Mouse (Mus musculus) intestine, postnatal 0 days (tissue): ENCODE results near the gene Smg8. TPM values are rescaled to one million over a fixed set of nuclear protein-coding genes. Genes with fewer than 3 reads are reported as not detected.

Experiments used
- ATAC-seq: fragments of 200-750 bp; cut with Nextera tagmentation; 2 replicates; pipeline ENCODE4 v1.8.0; 2017; ENCODE audit warnings: mild to moderate bottlenecking, moderate TSS enrichment, moderate library complexity
- H3K27ac ChIP-seq: fragments of 300-500 bp; sonication (generic); 2 replicates; pipeline ENCODE4 v1.5.1; 2014; ENCODE audit warnings: mild to moderate bottlenecking, low read depth, low read length, moderate library complexity
- H3K27me3 ChIP-seq: fragments of 300-500 bp; sonication (generic); replicated peaks from 2 replicates; pipeline ENCODE4 v1.6.1; 2014; ENCODE audit warnings: low read length, mixed read lengths; ENCODE audit not compliant: control insufficient read depth, insufficient read depth
- H3K36me3 ChIP-seq: fragments of 300-500 bp; sonication (generic); 2 replicates; pipeline ENCODE4 v1.6.1; 2014; ENCODE audit warnings: mild to moderate bottlenecking, moderate library complexity; ENCODE audit not compliant: control insufficient read depth, insufficient read depth
- H3K4me1 ChIP-seq: fragments of 300-500 bp; sonication (generic); replicated peaks from 2 replicates; pipeline ENCODE4 v1.6.1; 2014; ENCODE audit warnings: antibody characterized with exemption, low read length, mixed read lengths; ENCODE audit not compliant: control insufficient read depth, insufficient read depth
- H3K4me2 ChIP-seq: fragments of 300-500 bp; sonication (generic); replicated peaks from 2 replicates; pipeline ENCODE4 v1.6.1; 2014; ENCODE audit warnings: low read depth, mild to moderate bottlenecking, moderate library complexity
- H3K4me3 ChIP-seq: fragments of 300-500 bp; sonication (generic); 2 replicates; pipeline ENCODE4 v1.5.1; 2014; ENCODE audit warnings: low read depth, low read length
- H3K9ac ChIP-seq: fragments of 300-500 bp; sonication (generic); 2 replicates; pipeline ENCODE4 v1.6.1; 2014; ENCODE audit warnings: mild to moderate bottlenecking, low read depth, low read length
- H3K9me3 ChIP-seq: fragments of 300-500 bp; sonication (generic); 2 replicates; pipeline ENCODE4 v1.6.1; 2016; ENCODE audit warnings: mixed run types; ENCODE audit not compliant: control insufficient read depth
- CTCF ChIP-seq: sonication (generic); IDR thresholded peaks from 2 replicates; pipeline ENCODE4 v1.5.1; 2016; ENCODE audit warnings: low read depth, mild to moderate bottlenecking, control low read depth, antibody characterized with exemption, moderate library complexity
- WGBS: fragments of 180-500 bp; shearing (Covaris S2); extraction: QIAGEN DNeasy Blood & Tissue Kit; methylation state at CpG from one replicate; pipeline ENCODE4 v1.1.7; 2014; 5-methylcytosine and 5-hydroxymethylcytosine counted together
- polyA plus RNA-seq: library from polyadenylated mRNA; unstranded; fragments of >200 nt; fragmentation: Nextera tagmentation; extraction: Ambion mirVana; gene quantifications from 2 replicates; pipeline ENCODE4 v1.2.1, GENCODE M21; 2015

Smg8 gene
- polyA plus RNA-seq, 1 experiment from 2014 or later = 7.2 TPM

DNA sequence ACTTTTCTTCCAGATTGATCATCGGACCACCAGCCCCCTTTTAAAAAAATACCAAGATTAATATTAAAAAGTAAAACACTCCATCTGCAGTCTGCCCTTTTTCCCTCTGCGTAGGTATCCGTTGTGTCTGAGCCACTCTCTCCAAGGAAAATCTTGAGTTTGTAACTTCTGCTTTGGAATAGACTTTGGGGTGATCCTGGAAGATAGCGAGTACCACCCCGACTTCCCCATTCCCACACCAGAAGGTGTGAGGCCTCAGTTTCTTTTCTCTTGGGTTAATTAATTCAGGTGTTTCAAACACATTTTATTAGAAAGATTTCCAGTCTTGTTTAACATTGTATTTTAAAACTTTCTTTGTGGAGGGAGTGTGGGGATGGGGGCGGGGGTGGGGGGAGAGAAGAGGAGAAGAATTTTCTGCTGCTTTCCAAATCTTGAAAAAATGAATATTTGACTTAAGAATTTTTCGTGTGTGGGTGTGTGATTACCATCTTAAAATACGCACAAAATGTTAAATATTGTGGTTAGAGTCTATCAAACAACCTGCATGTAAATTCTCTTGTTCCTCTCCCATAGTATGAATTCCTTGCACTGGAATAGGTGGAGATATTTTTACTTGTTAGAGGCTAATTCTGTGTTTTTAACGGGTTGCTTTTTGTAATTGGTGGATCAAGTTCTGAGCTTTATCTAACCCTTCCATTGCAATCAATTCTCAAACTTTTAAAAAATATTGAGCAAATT, 23.8 kb upstream of the Smg8 start:
- peak overlapping the region; percentile 74; the same call in 1 of the 2 replicates for H3K9ac ChIP-seq
- peak overlapping the region; percentile 93 for H3K4me3 ChIP-seq
- H3K9me3 ChIP-seq = no peaks in the 10 kb centered on the region
- H3K36me3 ChIP-seq = peaks cover 8% of the 10 kb centered on the region
- no peak for ATAC-seq
- 4% methylated on average over 9 of the region's 9 CpGs for whole genome bisulfite sequencing
- no peak for TF ChIP-seq CTCF
- no peaks in the 10 kb centered on the region for H3K4me1 ChIP-seq
- no peaks in the 10 kb centered on the region for H3K27me3 ChIP-seq
- H3K27ac ChIP-seq = no peak overlapping the region; the same call in 1 of the 2 replicates
- H3K4me2 ChIP-seq = peak overlapping the region; percentile 81

- H3K27ac ChIP-seq = peak overlapping the region; percentile 76
- TF ChIP-seq CTCF = no peak
- peak overlapping the region; percentile 81 for H3K4me2 ChIP-seq
- no peaks in the 10 kb centered on the region for H3K4me1 ChIP-seq
- ATAC-seq = no peak
- peak overlapping the region; percentile 93 for H3K4me3 ChIP-seq
- under 1% methylated on average over 42 of the region's 42 CpGs for WGBS
- peak overlapping the region; percentile 74 for H3K9ac ChIP-seq
- H3K27me3 ChIP-seq = no peaks in the 10 kb centered on the region
- peaks cover 8% of the 10 kb centered on the region for H3K36me3 ChIP-seq
- no peaks in the 10 kb centered on the region for H3K9me3 ChIP-seq
Measured at GRCm38 (mm10) chr11:87109519-87110171, 23.1 kb upstream of the Smg8 start.

DNA sequence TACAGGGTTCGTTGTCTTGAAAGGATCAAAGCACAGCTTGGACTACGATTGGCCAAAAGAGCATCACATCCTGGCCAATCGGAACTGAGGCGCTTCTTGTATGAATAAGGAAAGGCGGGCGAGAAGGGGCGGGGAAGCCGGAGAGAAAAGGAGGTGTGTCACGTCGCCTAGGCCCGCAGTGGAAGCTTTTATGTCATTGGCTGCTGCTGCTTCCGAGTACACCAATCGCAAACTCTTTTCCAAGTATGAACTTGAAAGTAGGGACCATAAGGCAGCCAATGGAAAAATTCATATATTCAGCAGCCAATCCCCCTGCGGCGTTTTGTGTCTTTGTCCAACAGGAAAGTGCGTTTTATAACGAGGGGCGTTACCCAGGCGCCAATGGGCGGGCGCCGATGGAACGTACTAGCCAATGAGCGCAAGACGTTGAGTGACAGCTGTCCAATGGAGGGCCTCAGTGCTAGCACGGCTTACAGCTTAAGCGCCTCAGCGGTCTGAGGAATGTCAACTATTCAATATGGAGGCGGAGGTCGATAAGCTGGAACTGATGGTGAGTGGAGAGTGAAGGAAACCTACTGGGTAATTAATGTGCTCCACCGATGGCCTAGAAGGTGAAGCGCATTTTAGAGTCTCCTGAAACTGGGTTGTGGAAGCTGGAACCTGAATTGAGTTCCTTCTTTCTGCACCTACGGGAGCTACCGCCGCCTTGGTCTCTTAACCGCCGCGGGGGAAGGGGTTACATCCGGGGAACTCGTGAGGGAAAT, 22.4 kb upstream of the Smg8 start, which contains the start of gene Ska2:
TSS of gene Ska2 (plus strand) at position 480 of the 764 bp plus-strand sequence.
- Histone ChIP-seq H3K4me3 (peak within 1 kb of the TSS; percentile 93), H3K9ac (peak within 1 kb of the TSS; percentile 74), H3K4me1 (no peaks in the 10 kb centered on the region), H3K27ac (peak within 1 kb of the TSS; percentile 76), H3K27me3 (no peaks in the 10 kb centered on the region), H3K9me3 (no peaks in the 10 kb centered on the region), H3K36me3 (peaks cover 14% of the 10 kb centered on the region), H3K4me2 (peak within 1 kb of the TSS; percentile 81)
- peak; percentile 99 for ATAC-seq
- no peak for TF ChIP-seq CTCF
- under 1% methylated on average over 40 of the region's 40 CpGs for WGBS

GRCm38 (mm10) chr11:87108409-87108754, 21.8 kb upstream of the Smg8 start, which contains the start of gene Prr11:
TSS of gene Prr11 (minus strand) at chr11:87108708.
- Histone ChIP-seq H3K27me3 (no peaks in the 10 kb centered on the region), H3K9ac (peak within 1 kb of the TSS; percentile 74), H3K36me3 (peaks cover 14% of the 10 kb centered on the region), H3K4me2 (peak within 1 kb of the TSS; percentile 81), H3K4me1 (no peaks in the 10 kb centered on the region), H3K9me3 (no peaks in the 10 kb centered on the region), H3K27ac (peak within 1 kb of the TSS; percentile 76), H3K4me3 (peak within 1 kb of the TSS; percentile 93)
- no peak for TF ChIP-seq CTCF
- under 1% methylated on average over 14 of the region's 14 CpGs for WGBS
- ATAC-seq = no peak

- peaks cover 20% of the 10 kb centered on the region for H3K4me1 ChIP-seq
- H3K27me3 ChIP-seq = no peaks in the 10 kb centered on the region
- TF ChIP-seq CTCF = no peak
- no peak overlapping the region for H3K9ac ChIP-seq
- H3K4me2 ChIP-seq = peak overlapping the region; percentile 84
- 0 out of 2 replicates have a peak overlapping the region, but pooled peaks have one; percentile 28 for H3K27ac ChIP-seq
- peaks cover 23% of the 10 kb centered on the region for H3K36me3 ChIP-seq
- H3K9me3 ChIP-seq = no peaks in the 10 kb centered on the region
- 57% methylated on average over 2 of the region's 2 CpGs for WGBS
- no peak for ATAC-seq
- H3K4me3 ChIP-seq = peak overlapping the region; percentile 84
Measured at GRCm38 (mm10) chr11:87087142-87087541, 568 bp upstream of the Smg8 start.

DNA sequence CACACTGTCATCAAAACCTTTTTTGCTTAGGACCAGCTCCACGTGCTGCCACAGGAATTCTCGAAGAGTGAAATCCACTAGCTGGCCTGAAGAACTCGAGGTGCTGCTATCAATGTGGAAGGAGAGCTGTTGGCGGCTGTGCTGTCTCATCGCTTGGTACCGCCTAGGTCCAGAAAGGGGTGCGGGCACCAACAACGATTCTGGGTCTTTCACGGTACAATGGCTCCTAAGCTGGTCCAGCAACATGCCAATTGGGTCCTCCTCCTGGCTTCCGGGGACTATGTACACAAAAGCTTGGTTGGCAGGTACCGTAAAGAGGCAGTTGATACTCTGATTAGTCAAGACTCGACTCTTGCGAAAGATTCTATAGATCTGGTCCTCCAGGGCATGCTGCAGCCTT, 1.1 kb downstream of the Smg8 start:
- H3K36me3 ChIP-seq = peaks cover 25% of the 10 kb centered on the region
- no peaks in the 10 kb centered on the region for H3K9me3 ChIP-seq
- 73% methylated on average over 13 of the region's 13 CpGs for WGBS
- no peak for ATAC-seq
- no peaks in the 10 kb centered on the region for H3K27me3 ChIP-seq
- peak overlapping the region; percentile 84 for H3K4me2 ChIP-seq
- TF ChIP-seq CTCF = no peak
- no peak overlapping the region for H3K27ac ChIP-seq
- H3K4me1 ChIP-seq = peaks cover 20% of the 10 kb centered on the region
- peak overlapping the region; percentile 88; the same call in 1 of the 2 replicates for H3K9ac ChIP-seq
- peak overlapping the region; percentile 84 for H3K4me3 ChIP-seq
